Mouse (Mus musculus) thymus, adult 18-20 months (tissue): ENCODE results near the gene Mpp4.

Experiments used
- DNase-seq, 2 experiments: peaks; one replicate each; pipeline ENCODE4 v3.0.0; 2022; ENCODE audit warnings: mixed read lengths in 2 of 2

Gene Mpp4

GRCm38 (mm10) chr1:59166232-59166905 lies 3.2 kb upstream of the Mpp4 start:
- no peak for DNase-seq

- DNase-seq: no peak
Observed at GRCm38 (mm10) chr1:59163918-59164317, 729 bp upstream of the Mpp4 start.

- DNase-seq: no peak
Observed at GRCm38 (mm10) chr1:59162309-59163024, 722 bp downstream of the Mpp4 start.

GRCm38 (mm10) chr1:59161396-59161795 lies 1.8 kb downstream of the Mpp4 start:
- DNase-seq: no peak

- no peak for DNase-seq
Observed at GRCm38 (mm10) chr1:59160871-59161270, 2.3 kb downstream of the Mpp4 start.

GRCm38 (mm10) chr1:59159136-59159535 lies 4.1 kb downstream of the Mpp4 start:
- no peak for DNase-seq

GRCm38 (mm10) chr1:59158498-59158897 lies 4.7 kb downstream of the Mpp4 start:
- DNase-seq: no peak

GRCm38 (mm10) chr1:59157846-59158245 lies 5.3 kb downstream of the Mpp4 start:
- DNase-seq: no peak

- no peak for DNase-seq
Observed at GRCm38 (mm10) chr1:59152346-59152745, 10.8 kb downstream of the Mpp4 start.

GRCm38 (mm10) chr1:59150542-59150941 lies 12.6 kb downstream of the Mpp4 start:
- DNase-seq: no peak

GRCm38 (mm10) chr1:59144543-59144942 lies 18.6 kb downstream of the Mpp4 start:
- no peak for DNase-seq

- peak; percentile 20 to 56 for DNase-seq
Observed at GRCm38 (mm10) chr1:59142809-59143208, 20.4 kb downstream of the Mpp4 start.

GRCm38 (mm10) chr1:59134419-59134818 lies 28.8 kb downstream of the Mpp4 start:
- DNase-seq: no peak

GRCm38 (mm10) chr1:59128879-59129278 lies 34.3 kb downstream of the Mpp4 start:
- no peak for DNase-seq

GRCm38 (mm10) chr1:59125558-59125957 lies 37.6 kb downstream of the Mpp4 start:
- DNase-seq: no peak

GRCm38 (mm10) chr1:59119720-59120457 lies 43.3 kb downstream of the Mpp4 start, which contains the start of gene Tmem237:
Gene Tmem237, minus strand, starts transcription at chr1:59120408.
- peak; percentile 73 to 79 for DNase-seq

- DNase-seq: no peak
Observed at GRCm38 (mm10) chr1:59110524-59110923, 52.7 kb downstream of the Mpp4 start.

GRCm38 (mm10) chr1:59102071-59102470 lies 61.1 kb downstream of the Mpp4 start:
- DNase-seq: no peak

GRCm38 (mm10) chr1:59101020-59101419 lies 62.2 kb downstream of the Mpp4 start:
- DNase-seq: no peak

- DNase-seq: no peak
Observed at GRCm38 (mm10) chr1:59094705-59095104, 68.5 kb downstream of the Mpp4 start, which contains the start of gene C2cd6. Gene C2cd6, minus strand, starts transcription at chr1:59094900.
